Mouse (Mus musculus): ENCODE measurements around the gene Lmna.
A peak's percentile ranks its signal among the peaks of the same experiment; 100 is the strongest.

Gene Lmna

GRCm38 (mm10) chr3:88520078-88520477 is 10.3 kb upstream of the Lmna start:
- no peak for DNase-seq (ENCODE audit: low spot score)

- DNase-seq (ENCODE audit: low spot score) = no peak
Observed at GRCm38 (mm10) chr3:88518411-88518810, 8.7 kb upstream of the Lmna start.

DNA sequence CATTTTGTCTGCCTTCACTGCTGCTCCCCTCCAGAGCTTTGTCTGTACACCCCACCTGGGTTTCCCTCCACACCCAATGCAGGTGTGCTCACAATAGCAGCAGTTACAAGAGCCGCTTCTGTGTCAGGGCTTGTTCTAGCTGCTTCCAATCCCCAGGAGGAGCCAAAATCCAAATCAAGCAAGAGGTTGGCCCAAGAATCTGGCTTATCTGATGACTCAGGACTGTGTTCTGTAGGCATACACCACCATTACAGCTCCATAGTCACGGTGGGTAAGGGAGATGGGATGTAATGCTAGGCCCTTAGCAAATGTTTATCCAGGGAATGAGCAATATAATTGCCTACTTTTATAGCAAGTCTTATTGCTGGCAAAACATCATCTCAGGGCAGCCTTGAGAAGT is 6.7 kb upstream of the Lmna start:
- DNase-seq (ENCODE audit: low spot score) = no peak

- no peak for DNase-seq (ENCODE audit: low spot score)
Observed at GRCm38 (mm10) chr3:88515095-88515386, 5.3 kb upstream of the Lmna start.

DNA sequence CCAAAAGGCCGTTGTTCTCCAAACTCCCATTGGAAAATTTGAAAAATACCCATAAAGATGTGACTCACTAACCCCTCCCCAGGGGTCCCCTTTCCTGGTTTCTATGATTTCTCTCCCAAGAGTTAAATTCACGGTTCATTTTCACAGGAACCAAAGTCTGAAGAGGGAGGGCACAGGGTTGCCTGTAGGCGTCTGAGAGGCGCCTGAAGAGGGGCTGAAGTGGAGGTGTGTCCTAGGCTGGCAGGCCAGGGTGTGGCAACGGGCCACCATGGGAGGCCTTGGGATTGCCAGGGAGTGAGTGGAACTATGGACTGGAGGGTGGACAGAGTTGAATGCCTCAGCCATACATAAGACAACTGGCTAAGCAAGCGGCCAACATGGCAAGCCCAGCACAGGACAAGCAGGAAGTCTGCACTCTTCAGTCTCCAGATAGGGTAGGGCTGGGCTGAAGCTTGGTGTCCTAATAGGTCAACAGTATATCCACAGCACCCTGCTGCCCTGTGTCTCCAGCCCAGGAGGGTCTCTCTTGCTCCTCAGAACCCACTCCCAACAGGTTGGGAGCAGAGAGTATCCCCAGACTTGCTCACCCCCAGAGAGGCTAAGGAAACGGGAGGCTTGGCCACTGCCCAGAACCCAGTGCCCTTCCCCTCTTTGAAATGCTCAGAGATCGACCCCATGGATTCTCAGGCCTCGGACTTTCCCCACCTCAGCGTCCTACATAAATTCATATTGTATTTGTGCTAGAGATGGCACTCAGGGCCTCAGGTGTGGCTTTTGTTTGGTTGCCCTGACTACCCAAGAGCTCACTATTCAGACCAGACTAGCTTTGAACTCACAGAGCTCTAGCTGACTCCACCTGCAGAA is 4.7 kb upstream of the Lmna start:
- DNase-seq (ENCODE audit: low spot score) = no peak

DNA sequence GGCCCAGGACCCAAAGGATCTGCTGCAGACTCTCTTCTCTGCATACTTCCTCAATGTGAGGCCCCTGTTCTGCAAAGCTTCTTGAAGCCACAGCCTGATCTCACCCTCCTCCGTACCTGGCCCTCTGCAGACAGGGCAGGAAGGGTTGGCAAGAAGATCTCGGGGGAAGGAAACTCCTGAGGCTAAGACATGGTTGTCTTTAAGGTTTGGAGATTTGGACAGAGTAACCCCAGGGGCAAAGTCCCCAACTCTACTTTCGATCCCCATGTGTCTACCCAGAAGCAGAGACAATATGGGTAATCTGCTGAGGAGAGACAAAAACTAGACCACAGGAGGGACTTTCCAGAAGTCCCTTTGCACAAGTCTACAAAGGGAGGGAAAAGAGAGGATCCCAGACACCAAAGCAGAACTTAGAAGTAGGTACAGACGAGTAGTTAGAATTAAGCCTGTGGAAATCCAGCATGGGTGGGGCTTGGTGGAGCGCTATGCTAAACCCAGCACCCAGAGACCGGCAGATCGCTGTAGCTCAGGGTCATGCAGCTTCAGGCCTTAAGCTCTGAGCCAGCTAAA is 3.9 kb upstream of the Lmna start:
- no peak for DNase-seq (ENCODE audit: low spot score)

- DNase-seq (ENCODE audit: low spot score) = no peak
Observed at GRCm38 (mm10) chr3:88512896-88513545, 3.3 kb upstream of the Lmna start.

DNA sequence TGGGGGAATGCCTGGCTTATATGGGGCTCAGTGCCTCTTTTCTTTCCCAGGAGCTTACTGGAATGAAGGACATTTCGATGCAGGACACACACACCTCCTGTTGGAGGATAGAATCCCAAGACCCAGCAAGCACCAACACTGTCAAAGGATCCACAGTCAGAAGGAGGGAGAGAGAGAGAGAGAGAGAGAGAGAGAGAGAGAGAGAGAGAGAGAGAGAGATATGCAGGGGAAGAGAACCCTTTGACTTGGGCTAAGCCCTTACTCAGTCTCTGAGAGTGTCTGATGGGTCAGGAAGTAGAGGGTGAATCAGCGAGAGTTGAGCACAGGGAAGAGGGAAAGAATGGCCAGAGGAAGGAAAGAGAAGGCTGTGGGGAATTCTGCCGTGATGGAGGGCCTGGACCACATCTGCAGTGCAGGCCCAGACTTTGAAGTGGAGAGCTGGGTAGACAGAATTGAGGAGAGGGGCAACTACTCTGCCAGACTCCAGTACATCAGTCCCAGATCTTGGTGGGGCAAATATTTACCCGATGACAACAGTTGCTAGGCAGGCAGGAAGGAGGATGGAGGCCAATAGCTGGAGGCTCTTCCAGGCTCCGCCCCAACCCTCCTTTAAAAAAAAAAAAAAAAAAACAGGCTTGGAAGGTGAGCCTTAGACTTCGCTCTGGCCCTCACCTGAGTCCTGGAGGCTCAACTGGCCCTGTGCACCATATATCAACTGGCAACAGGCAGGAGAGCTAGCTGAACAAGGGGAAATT is 2.6 kb upstream of the Lmna start:
- DNase-seq (ENCODE audit: low spot score) = no peak

DNA sequence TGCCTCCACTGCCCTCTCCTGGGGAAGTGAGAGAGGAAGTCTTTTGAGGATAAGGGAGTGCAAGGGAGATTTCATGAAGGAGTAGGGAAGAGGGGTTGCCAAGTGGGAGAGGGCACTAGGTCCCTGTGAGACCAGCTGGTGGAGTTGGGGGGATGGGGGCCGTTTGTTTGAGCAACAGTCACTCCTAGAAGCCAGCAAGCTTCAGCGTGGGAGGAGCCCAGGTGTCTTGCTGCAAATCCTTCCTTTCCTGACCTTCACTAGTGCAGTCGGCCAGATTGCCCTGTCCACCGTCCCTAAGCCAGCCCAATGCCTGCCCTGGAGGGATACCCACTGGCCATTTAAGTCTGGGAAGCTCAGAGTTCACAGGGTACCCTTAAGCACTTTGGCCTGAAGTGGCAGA is 1.8 kb upstream of the Lmna start:
- no peak for DNase-seq (ENCODE audit: low spot score)

DNA sequence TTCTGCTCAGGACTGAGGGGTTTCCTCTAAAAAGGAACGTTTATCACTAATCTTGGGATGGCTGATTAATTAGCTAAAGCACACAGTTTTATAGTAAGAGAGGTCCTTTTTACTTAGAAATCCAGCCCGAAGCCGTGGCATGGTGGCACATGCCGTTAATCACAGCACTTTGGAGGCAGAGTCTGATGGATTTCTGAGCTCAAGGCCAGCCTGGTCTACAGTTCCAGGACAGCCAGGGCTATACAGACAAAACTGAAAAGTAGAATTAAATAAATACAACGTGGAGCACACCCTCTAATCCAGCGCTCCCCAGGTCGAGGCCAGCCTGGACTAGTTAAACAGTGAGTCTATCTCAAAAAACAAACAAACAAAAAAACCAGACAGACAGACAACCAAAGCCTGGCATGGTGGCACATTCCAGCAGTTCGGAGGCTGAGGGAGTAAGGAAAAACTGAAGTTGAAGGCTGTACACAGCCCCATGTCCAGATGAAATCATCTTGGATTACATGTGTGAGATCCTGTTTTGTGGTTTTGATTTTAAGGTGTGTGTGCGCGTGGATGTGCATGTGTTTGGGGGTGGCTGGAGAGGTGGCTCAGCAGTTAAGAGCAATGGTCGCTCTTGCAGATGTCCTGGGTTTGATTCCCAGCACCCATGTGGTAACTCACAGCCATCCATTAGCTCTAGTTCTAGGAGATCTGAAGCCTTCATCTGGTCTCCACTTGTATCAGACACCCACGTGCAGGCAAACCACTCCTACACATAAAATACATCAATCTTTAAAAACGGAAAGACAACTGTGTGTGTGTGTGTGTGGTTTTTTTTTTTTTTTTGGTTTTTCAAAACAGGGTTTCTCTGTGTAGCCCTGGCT is 899 bp upstream of the Lmna start:
- no peak for DNase-seq (ENCODE audit: low spot score)

GRCm38 (mm10) chr3:88509250-88509649 is 506 bp downstream of the Lmna start:
- DNase-seq (ENCODE audit: low spot score) = no peak

GRCm38 (mm10) chr3:88505765-88506164 is 4.0 kb downstream of the Lmna start:
- DNase-seq (ENCODE audit: low spot score) = no peak

DNA sequence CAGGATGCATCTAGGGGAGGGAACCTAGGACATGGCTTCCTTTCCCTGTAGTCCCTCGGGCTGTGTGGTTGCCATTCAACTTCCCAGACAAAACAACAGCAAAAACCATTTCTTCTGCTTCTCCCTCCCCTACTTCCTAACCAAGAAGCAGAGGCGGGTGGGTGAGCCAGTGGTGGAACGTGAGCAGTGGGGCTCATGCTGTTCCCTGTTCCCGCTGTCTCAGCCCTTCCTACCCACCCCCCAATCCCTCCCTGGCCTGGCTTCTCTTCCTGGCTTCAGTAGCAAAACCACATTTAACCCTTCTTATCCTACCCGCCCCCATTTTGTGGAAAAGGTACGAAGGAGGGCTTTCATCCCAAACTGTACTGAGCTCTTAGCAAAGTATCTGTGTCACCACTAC is 4.7 kb downstream of the Lmna start:
- no peak for DNase-seq (ENCODE audit: low spot score)

DNA sequence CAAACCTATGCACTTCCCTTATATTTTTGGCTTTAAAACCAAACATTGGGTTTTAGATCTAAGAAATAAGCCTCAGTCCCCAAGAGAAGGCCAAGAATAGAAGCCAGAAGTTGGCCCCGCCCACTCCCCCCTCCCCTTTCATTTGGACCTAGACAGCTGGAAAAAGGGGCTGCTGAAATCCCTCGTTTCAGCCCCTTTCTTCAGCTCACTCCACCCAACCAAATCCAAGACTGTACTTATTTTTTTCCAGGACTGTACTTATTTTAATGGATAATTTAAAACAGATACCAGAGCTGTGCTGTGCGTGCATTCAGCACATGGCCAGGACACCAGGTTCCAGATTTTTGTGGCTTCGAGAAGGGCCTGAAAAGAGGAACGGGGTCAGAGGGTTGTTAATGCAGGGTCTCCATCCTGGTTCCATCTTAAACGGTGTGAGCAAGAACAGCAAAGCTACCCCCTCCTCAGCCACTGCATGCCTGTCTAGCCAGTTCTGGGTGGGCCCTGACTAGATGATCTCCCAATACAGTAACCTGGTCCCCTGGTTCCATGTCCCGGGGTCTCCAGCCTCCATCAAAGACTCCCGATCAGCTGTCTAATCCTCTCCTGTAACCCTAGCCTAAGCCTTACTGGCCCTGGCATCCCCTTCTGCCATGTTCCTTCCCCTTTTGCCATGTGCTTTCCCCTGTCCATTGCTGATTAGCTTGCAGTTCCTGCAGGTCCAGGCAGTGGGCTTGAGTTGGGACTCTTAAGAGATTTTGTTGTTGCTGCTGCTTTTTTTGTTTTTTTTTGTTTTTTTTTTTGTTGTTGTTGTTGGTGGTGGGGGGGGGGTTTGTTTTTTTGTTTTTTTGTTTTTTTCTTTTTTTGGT is 5.6 kb downstream of the Lmna start:
- DNase-seq (ENCODE audit: low spot score) = no peak

- DNase-seq (ENCODE audit: low spot score) = peak; percentile 36
Observed at GRCm38 (mm10) chr3:88503505-88503863, 6.3 kb downstream of the Lmna start.

- DNase-seq (ENCODE audit: low spot score) = peak; percentile 91
Observed at GRCm38 (mm10) chr3:88502641-88503504, 6.9 kb downstream of the Lmna start.

- peak; percentile 51 for DNase-seq (ENCODE audit: low spot score)
Observed at GRCm38 (mm10) chr3:88502031-88502571, 7.7 kb downstream of the Lmna start.

- DNase-seq (ENCODE audit: low spot score) = no peak
Observed at GRCm38 (mm10) chr3:88501366-88502030, 8.3 kb downstream of the Lmna start.

Data from layer of hippocampus, adult 11-12 months (tissue).